Mouse (Mus musculus) brain, embryonic 14.5 days (tissue): Measurements from ENCODE around the gene Atp1a3. TPM values are rescaled to one million over a fixed set of nuclear protein-coding genes. Genes with fewer than 3 reads are reported as not detected.

ENCODE experiments used
- DNase-seq: peaks from one replicate; pipeline ENCODE4 v3.0.0-alpha.2; 2011; ENCODE audit warnings: low read depth
- CTCF ChIP-seq: fragments of 200-500 bp; IDR thresholded peaks from 2 replicates; pipeline ENCODE4 v1.5.1; 2012; ENCODE audit warnings: inconsistent platforms, mild to moderate bottlenecking, moderate library complexity, borderline replicate concordance; ENCODE audit not compliant: insufficient read depth, insufficient read length; ENCODE audit errors: extremely low read depth
- POLR2A ChIP-seq: fragments of 200-500 bp; IDR thresholded peaks from 2 replicates; pipeline ENCODE4 v1.6.1; 2012; ENCODE audit warnings: mild to moderate bottlenecking, inconsistent platforms, borderline replicate concordance; ENCODE audit not compliant: poor library complexity, insufficient read depth, insufficient read length, severe bottlenecking; ENCODE audit errors: extremely low read depth
- polyA plus RNA-seq: library from polyadenylated mRNA; depleted of rRNA; stranded (reverse); fragments of >200 nt; gene quantifications from 2 replicates; pipeline ENCODE4 v1.2.3, GENCODE M21; 2012

The Atp1a3 gene
- polyA plus RNA-seq, 1 experiment: 331 TPM

- TF ChIP-seq CTCF (no peak), POLR2A (no peak)
- no peak for DNase-seq
Observed at GRCm38 (mm10) chr7:25011592-25011991, 5.8 kb upstream of the Atp1a3 start.

GRCm38 (mm10) chr7:25010090-25010913, 4.5 kb upstream of the Atp1a3 start:
- DNase-seq: peak; percentile 74
- TF ChIP-seq CTCF: peak; percentile 73
- no peak for TF ChIP-seq POLR2A

- no peak for TF ChIP-seq CTCF
- no peak for TF ChIP-seq POLR2A
Observed at GRCm38 (mm10) chr7:25009099-25009700, 3.4 kb upstream of the Atp1a3 start.

GRCm38 (mm10) chr7:25008635-25009034, 2.9 kb upstream of the Atp1a3 start:
- DNase-seq: peak; percentile 70
- TF ChIP-seq POLR2A (no peak), CTCF (no peak)

More at GRCm38 (mm10) chr7:25009099-25009700, 3.4 kb upstream of the Atp1a3 start:
- DNase-seq: peak; percentile 89

- DNase-seq: peak; percentile 96
- TF ChIP-seq POLR2A (no peak), CTCF (no peak)
Observed at GRCm38 (mm10) chr7:25007609-25008374, 2.0 kb upstream of the Atp1a3 start.

- DNase-seq: no peak
- TF ChIP-seq POLR2A (no peak), CTCF (no peak)
Observed at GRCm38 (mm10) chr7:25006586-25007364, 1.0 kb upstream of the Atp1a3 start.

- no peak for TF ChIP-seq POLR2A
- DNase-seq: no peak
Observed at GRCm38 (mm10) chr7:25006171-25006570, 413 bp upstream of the Atp1a3 start.

- TF ChIP-seq CTCF (no peak), POLR2A (no peak)
- peak; percentile 46 for DNase-seq
Observed at GRCm38 (mm10) chr7:25004806-25005205, 952 bp downstream of the Atp1a3 start.

- no peak for TF ChIP-seq POLR2A
- no peak for TF ChIP-seq CTCF
- DNase-seq: no peak
Observed at GRCm38 (mm10) chr7:25003820-25004388, 1.9 kb downstream of the Atp1a3 start.

GRCm38 (mm10) chr7:25003291-25003690, 2.5 kb downstream of the Atp1a3 start:
- peak; percentile 49 for DNase-seq
- TF ChIP-seq CTCF: no peak
- no peak for TF ChIP-seq POLR2A

- TF ChIP-seq CTCF (no peak), POLR2A (no peak)
- DNase-seq: no peak
Observed at GRCm38 (mm10) chr7:25000711-25001110, 5.0 kb downstream of the Atp1a3 start.

- no peak for DNase-seq
- TF ChIP-seq CTCF: no peak
- TF ChIP-seq POLR2A: no peak
Observed at GRCm38 (mm10) chr7:25000211-25000610, 5.5 kb downstream of the Atp1a3 start.
